Mouse (Mus musculus): ENCODE results near the gene Ntrk3. TPM values are rescaled to one million over a fixed set of nuclear protein-coding genes. Genes with fewer than 3 reads are reported as not detected.

The Ntrk3 gene
- polyA plus RNA-seq, 1 experiment = 9.7 TPM

- DNase-seq = no peak
- no peak overlapping the region for H3K4me3 ChIP-seq (ENCODE audit: insufficient read depth, low read depth, low read length)
- no peak overlapping the region for H3K27ac ChIP-seq (ENCODE audit: insufficient read depth, low read depth, low read length)
- no peaks in the 10 kb centered on the region for H3K36me3 ChIP-seq (ENCODE audit: control insufficient read depth, insufficient read depth, low read length)
- no peaks in the 10 kb centered on the region for H3K4me1 ChIP-seq (ENCODE audit: control insufficient read depth, insufficient read depth, low read length)
- H3K27me3 ChIP-seq (replicated peaks; ENCODE audit: control insufficient read depth, insufficient read depth, low read length) = no peaks in the 10 kb centered on the region
- TF ChIP-seq CTCF (conservative IDR thresholded peaks at IDR 0.05; ENCODE audit: insufficient read depth, insufficient read length, low read depth, low read length) (no peak), POLR2A (IDR thresholded peaks at IDR 0.05; ENCODE audit: low read depth, low read length) (no peak)
- WGBS = 26% methylated on average over 1 of the region's 1 CpGs
Observed at GRCm38 (mm10) chr7:78267461-78268007, 470.3 kb downstream of the Ntrk3 start.

GRCm38 (mm10) chr7:78264432-78265002 is 473.3 kb downstream of the Ntrk3 start:
- no peak overlapping the region for H3K27ac ChIP-seq (ENCODE audit: insufficient read depth, low read depth, low read length)
- no peak overlapping the region for H3K4me3 ChIP-seq (ENCODE audit: insufficient read depth, low read depth, low read length)
- WGBS = 69% methylated on average over 5 of the region's 5 CpGs
- no peaks in the 10 kb centered on the region for H3K4me1 ChIP-seq (ENCODE audit: control insufficient read depth, insufficient read depth, low read length)
- no peaks in the 10 kb centered on the region for H3K27me3 ChIP-seq (replicated peaks; ENCODE audit: control insufficient read depth, insufficient read depth, low read length)
- H3K36me3 ChIP-seq (ENCODE audit: control insufficient read depth, insufficient read depth, low read length) = no peaks in the 10 kb centered on the region
- DNase-seq = no peak
- TF ChIP-seq CTCF (conservative IDR thresholded peaks at IDR 0.05; ENCODE audit: insufficient read depth, insufficient read length, low read depth, low read length) (no peak), POLR2A (IDR thresholded peaks at IDR 0.05; ENCODE audit: low read depth, low read length) (no peak)

- Histone ChIP-seq H3K27me3 (replicated peaks; ENCODE audit: control insufficient read depth, insufficient read depth, low read length) (no peaks in the 10 kb centered on the region), H3K36me3 (ENCODE audit: control insufficient read depth, insufficient read depth, low read length) (no peaks in the 10 kb centered on the region), H3K4me1 (ENCODE audit: control insufficient read depth, insufficient read depth, low read length) (no peaks in the 10 kb centered on the region), H3K27ac (ENCODE audit: insufficient read depth, low read depth, low read length) (no peak overlapping the region), H3K4me3 (ENCODE audit: insufficient read depth, low read depth, low read length) (no peak overlapping the region)
- no peak for TF ChIP-seq POLR2A (IDR thresholded peaks at IDR 0.05; ENCODE audit: low read depth, low read length)
- TF ChIP-seq CTCF (conservative IDR thresholded peaks at IDR 0.05; ENCODE audit: insufficient read depth, insufficient read length, low read depth, low read length) = no peak
- no peak for DNase-seq
- 66% methylated on average over 8 of the region's 8 CpGs for WGBS
Observed at GRCm38 (mm10) chr7:78261420-78262125, 476.2 kb downstream of the Ntrk3 start.

DNA sequence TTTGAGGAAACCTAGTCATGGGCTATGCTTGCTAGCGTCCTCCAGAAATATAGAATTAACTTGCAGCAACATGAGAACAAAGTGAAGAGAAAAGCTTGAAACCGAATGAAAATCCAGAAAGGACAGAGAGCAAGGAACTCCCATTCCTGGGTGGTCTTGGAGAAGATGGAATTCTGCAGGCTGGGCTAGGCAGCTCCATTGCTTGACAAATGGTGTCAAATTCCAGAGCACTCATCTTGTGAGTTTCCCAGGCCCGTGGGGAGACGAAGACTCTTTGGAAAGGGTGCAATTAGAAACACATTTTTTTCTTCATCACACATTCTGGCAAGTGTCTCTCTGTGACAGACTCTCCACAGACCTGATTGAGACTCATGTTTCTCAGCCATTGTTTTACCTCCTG is 479.7 kb downstream of the Ntrk3 start:
- no peak for TF ChIP-seq POLR2A (IDR thresholded peaks at IDR 0.05; ENCODE audit: low read depth, low read length)
- no peak for TF ChIP-seq CTCF (conservative IDR thresholded peaks at IDR 0.05; ENCODE audit: insufficient read depth, insufficient read length, low read depth, low read length)
- Histone ChIP-seq H3K27ac (ENCODE audit: insufficient read depth, low read depth, low read length) (no peak overlapping the region), H3K36me3 (ENCODE audit: control insufficient read depth, insufficient read depth, low read length) (no peaks in the 10 kb centered on the region), H3K4me1 (ENCODE audit: control insufficient read depth, insufficient read depth, low read length) (no peaks in the 10 kb centered on the region), H3K27me3 (replicated peaks; ENCODE audit: control insufficient read depth, insufficient read depth, low read length) (no peaks in the 10 kb centered on the region), H3K4me3 (ENCODE audit: insufficient read depth, low read depth, low read length) (no peak overlapping the region)
- 33% methylated on average over 4 of the region's 4 CpGs for WGBS
- no peak for DNase-seq

GRCm38 (mm10) chr7:78253777-78254385 is 483.9 kb downstream of the Ntrk3 start:
- WGBS = 48% methylated on average over 3 of the region's 3 CpGs
- no peak for TF ChIP-seq CTCF (conservative IDR thresholded peaks at IDR 0.05; ENCODE audit: insufficient read depth, insufficient read length, low read depth, low read length)
- no peak for TF ChIP-seq POLR2A (IDR thresholded peaks at IDR 0.05; ENCODE audit: low read depth, low read length)
- DNase-seq = no peak
- no peak overlapping the region for H3K4me3 ChIP-seq (ENCODE audit: insufficient read depth, low read depth, low read length)
- H3K27ac ChIP-seq (ENCODE audit: insufficient read depth, low read depth, low read length) = no peak overlapping the region
- H3K27me3 ChIP-seq (replicated peaks; ENCODE audit: control insufficient read depth, insufficient read depth, low read length) = no peaks in the 10 kb centered on the region
- H3K4me1 ChIP-seq (ENCODE audit: control insufficient read depth, insufficient read depth, low read length) = no peaks in the 10 kb centered on the region
- H3K36me3 ChIP-seq (ENCODE audit: control insufficient read depth, insufficient read depth, low read length) = no peaks in the 10 kb centered on the region

DNA sequence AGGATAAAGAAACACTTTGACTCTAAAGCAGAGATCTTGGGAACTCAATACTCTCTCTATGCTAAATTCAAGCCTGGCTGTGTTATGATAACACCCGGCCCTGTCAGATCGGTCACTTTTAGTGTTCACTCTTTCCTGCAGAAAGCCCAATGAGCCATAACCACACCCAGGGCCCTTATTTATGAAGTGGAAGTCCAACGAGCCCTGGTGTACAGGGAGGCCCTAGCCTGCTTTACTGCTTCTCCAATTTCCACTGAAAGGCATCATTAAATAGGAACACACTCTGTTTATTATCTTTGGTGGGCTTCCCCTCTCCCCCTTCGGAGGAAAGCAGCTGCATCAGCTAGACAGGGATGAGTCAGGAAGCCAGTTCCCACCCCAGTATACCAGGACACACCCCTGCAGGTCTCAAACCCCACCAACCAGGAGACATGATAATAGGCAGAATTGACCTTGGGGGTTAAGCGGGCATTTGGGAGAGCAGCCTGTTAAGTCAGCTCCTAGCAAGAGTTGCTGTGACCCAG is 489.6 kb downstream of the Ntrk3 start:
- DNase-seq = no peak
- WGBS = 18% methylated on average over 5 of the region's 5 CpGs
- TF ChIP-seq CTCF (conservative IDR thresholded peaks at IDR 0.05; ENCODE audit: insufficient read depth, insufficient read length, low read depth, low read length) = no peak
- TF ChIP-seq POLR2A (IDR thresholded peaks at IDR 0.05; ENCODE audit: low read depth, low read length) = no peak

DNA sequence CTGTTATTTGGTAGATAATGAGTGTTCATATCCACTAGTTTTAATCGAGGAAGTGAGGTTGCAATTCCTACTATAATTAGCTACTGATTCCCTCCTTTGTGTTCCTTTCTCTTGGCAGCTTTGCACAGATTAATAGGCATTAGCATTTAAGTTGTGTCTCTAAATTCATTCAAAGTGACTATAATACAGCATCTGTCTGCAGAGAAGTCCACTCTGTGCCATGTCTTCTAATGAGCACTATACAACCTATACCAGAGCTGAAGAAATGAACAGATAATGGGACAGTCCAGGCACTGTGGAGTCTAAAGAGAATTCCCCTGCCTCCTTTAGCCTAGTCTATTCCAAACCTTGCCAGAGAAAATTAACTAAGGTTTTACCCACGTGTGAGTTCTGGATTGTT is 498.8 kb downstream of the Ntrk3 start:
- H3K4me3 ChIP-seq (ENCODE audit: insufficient read depth, low read depth, low read length) = no peak overlapping the region
- DNase-seq = no peak
- no peaks in the 10 kb centered on the region for H3K27me3 ChIP-seq (replicated peaks; ENCODE audit: control insufficient read depth, insufficient read depth, low read length)
- no peaks in the 10 kb centered on the region for H3K36me3 ChIP-seq (ENCODE audit: control insufficient read depth, insufficient read depth, low read length)
- WGBS = 71% methylated on average over 2 of the region's 2 CpGs
- no peak for TF ChIP-seq CTCF (conservative IDR thresholded peaks at IDR 0.05; ENCODE audit: insufficient read depth, insufficient read length, low read depth, low read length)
- no peak for TF ChIP-seq POLR2A (IDR thresholded peaks at IDR 0.05; ENCODE audit: low read depth, low read length)
- no peaks in the 10 kb centered on the region for H3K4me1 ChIP-seq (ENCODE audit: control insufficient read depth, insufficient read depth, low read length)
- no peak overlapping the region for H3K27ac ChIP-seq (ENCODE audit: insufficient read depth, low read depth, low read length)

More for the DNA sequence above, 489.6 kb downstream of the Ntrk3 start:
- H3K36me3 ChIP-seq (ENCODE audit: control insufficient read depth, insufficient read depth, low read length) = no peaks in the 10 kb centered on the region
- no peaks in the 10 kb centered on the region for H3K4me1 ChIP-seq (ENCODE audit: control insufficient read depth, insufficient read depth, low read length)
- H3K27me3 ChIP-seq (replicated peaks; ENCODE audit: control insufficient read depth, insufficient read depth, low read length) = no peaks in the 10 kb centered on the region
- H3K27ac ChIP-seq (ENCODE audit: insufficient read depth, low read depth, low read length) = no peak overlapping the region
- H3K4me3 ChIP-seq (ENCODE audit: insufficient read depth, low read depth, low read length) = no peak overlapping the region
